Mouse (Mus musculus) thymus, adult 2 months (tissue): ENCODE results near the gene Pde4d. TPM values are rescaled to one million over a fixed set of nuclear protein-coding genes. Genes with fewer than 3 reads are reported as not detected.
A peak's percentile ranks its signal among the peaks of the same experiment; 100 is the strongest.

ENCODE experiments used
- DNase-seq: peaks from one replicate; pipeline ENCODE4 v3.0.0; 2021
- H3K27ac ChIP-seq: fragments of 200-500 bp; 2 replicates; pipeline ENCODE4 v1.5.1; 2012; ENCODE audit warnings: low read length, control low read depth; ENCODE audit not compliant: control insufficient read depth, insufficient read depth
- H3K27me3 ChIP-seq: fragments of 200-500 bp; 2 replicates; pipeline ENCODE4 v1.6.1; 2012; ENCODE audit warnings: mild to moderate bottlenecking, low read length, moderate library complexity, mixed read lengths; ENCODE audit not compliant: control insufficient read depth, insufficient read depth
- H3K36me3 ChIP-seq: fragments of 200-500 bp; 2 replicates; pipeline ENCODE4 v1.6.1; 2012; ENCODE audit warnings: mild to moderate bottlenecking, low read length, moderate library complexity; ENCODE audit not compliant: control insufficient read depth, insufficient read depth
- H3K4me1 ChIP-seq: fragments of 200-500 bp; replicated peaks from 2 replicates; pipeline ENCODE4 v1.6.1; 2012; ENCODE audit warnings: low read length; ENCODE audit not compliant: control insufficient read depth, insufficient read depth
- H3K4me3 ChIP-seq: fragments of 200-500 bp; 2 replicates; pipeline ENCODE4 v1.5.1; 2012; ENCODE audit warnings: mild to moderate bottlenecking, low read length, control low read depth, moderate library complexity; ENCODE audit not compliant: control insufficient read depth, insufficient read depth
- CTCF ChIP-seq: fragments of 200-500 bp; IDR thresholded peaks from 2 replicates; pipeline ENCODE4 v1.5.1; 2012; ENCODE audit warnings: mild to moderate bottlenecking, control low read depth, low read length, moderate library complexity, borderline replicate concordance; ENCODE audit not compliant: control insufficient read depth, poor library complexity, insufficient read depth; ENCODE audit errors: extremely low read depth
- POLR2A ChIP-seq: fragments of 200-500 bp; IDR thresholded peaks from 2 replicates; pipeline ENCODE4 v1.6.1; 2012; ENCODE audit warnings: mild to moderate bottlenecking, low read length, control low read depth, moderate library complexity; ENCODE audit not compliant: control insufficient read depth, poor library complexity, insufficient read depth; ENCODE audit errors: extremely low read depth
- WGBS: fragments of 180-500 bp; shearing (Covaris S2); methylation state at CpG from one replicate; pipeline ENCODE4 v1.1.7; 2018; 5-methylcytosine and 5-hydroxymethylcytosine counted together
- polyA plus RNA-seq: library from polyadenylated mRNA; depleted of rRNA; stranded (reverse); fragments of >200 nt; gene quantifications from 2 replicates; pipeline ENCODE4 v1.2.3, GENCODE M21; 2012

Gene Pde4d
- polyA plus RNA-seq, 1 experiment, result 35.2 TPM

- peak; percentile 53 for DNase-seq
- 13% methylated on average over 4 of the region's 4 CpGs for WGBS
- no peaks in the 10 kb centered on the region for H3K36me3 ChIP-seq
- no peaks in the 10 kb centered on the region for H3K27me3 ChIP-seq
- no peaks in the 10 kb centered on the region for H3K4me1 ChIP-seq
- H3K4me3 ChIP-seq, result no peak overlapping the region
- TF ChIP-seq POLR2A, result no peak
- TF ChIP-seq CTCF, result no peak
- no peak overlapping the region for H3K27ac ChIP-seq
Measured at GRCm38 (mm10) chr13:109343596-109343995, 893.8 kb downstream of the Pde4d start.

GRCm38 (mm10) chr13:109347770-109348169 is 898.0 kb downstream of the Pde4d start:
- Histone ChIP-seq H3K36me3 (no peaks in the 10 kb centered on the region), H3K4me3 (no peak overlapping the region), H3K27ac (no peak overlapping the region), H3K27me3 (no peaks in the 10 kb centered on the region), H3K4me1 (no peaks in the 10 kb centered on the region)
- WGBS, result 89% methylated on average over 11 of the region's 11 CpGs
- TF ChIP-seq CTCF, result no peak
- TF ChIP-seq POLR2A, result no peak
- no peak for DNase-seq

GRCm38 (mm10) chr13:109348316-109348715 is 898.6 kb downstream of the Pde4d start:
- no peaks in the 10 kb centered on the region for H3K36me3 ChIP-seq
- no peak overlapping the region for H3K4me3 ChIP-seq
- H3K4me1 ChIP-seq, result no peaks in the 10 kb centered on the region
- DNase-seq, result no peak
- TF ChIP-seq CTCF (no peak), POLR2A (no peak)
- no peaks in the 10 kb centered on the region for H3K27me3 ChIP-seq
- no peak overlapping the region for H3K27ac ChIP-seq
- 95% methylated on average over 6 of the region's 6 CpGs for whole genome bisulfite sequencing

GRCm38 (mm10) chr13:109350100-109350499 is 900.4 kb downstream of the Pde4d start:
- DNase-seq, result no peak
- Histone ChIP-seq H3K4me1 (no peaks in the 10 kb centered on the region), H3K27me3 (no peaks in the 10 kb centered on the region), H3K4me3 (no peak overlapping the region), H3K36me3 (no peaks in the 10 kb centered on the region), H3K27ac (no peak overlapping the region)
- no peak for TF ChIP-seq CTCF
- TF ChIP-seq POLR2A, result no peak
- 94% methylated on average over 7 of the region's 7 CpGs for WGBS

- no peak for DNase-seq
- H3K27me3 ChIP-seq, result no peaks in the 10 kb centered on the region
- TF ChIP-seq CTCF (no peak), POLR2A (no peak)
- H3K4me1 ChIP-seq, result no peaks in the 10 kb centered on the region
- no peak overlapping the region for H3K27ac ChIP-seq
- 88% methylated on average over 7 of the region's 7 CpGs for WGBS
- no peaks in the 10 kb centered on the region for H3K36me3 ChIP-seq
- no peak overlapping the region for H3K4me3 ChIP-seq
Measured at GRCm38 (mm10) chr13:109354017-109354416, 904.3 kb downstream of the Pde4d start.

- H3K27ac ChIP-seq, result no peak overlapping the region
- no peaks in the 10 kb centered on the region for H3K27me3 ChIP-seq
- 94% methylated on average over 7 of the region's 7 CpGs for WGBS
- no peak overlapping the region for H3K4me3 ChIP-seq
- TF ChIP-seq CTCF (no peak), POLR2A (no peak)
- H3K36me3 ChIP-seq, result no peaks in the 10 kb centered on the region
- H3K4me1 ChIP-seq, result no peaks in the 10 kb centered on the region
- DNase-seq, result no peak
Measured at GRCm38 (mm10) chr13:109356252-109356651, 906.5 kb downstream of the Pde4d start.

GRCm38 (mm10) chr13:109359994-109360393 is 910.2 kb downstream of the Pde4d start:
- Histone ChIP-seq H3K4me3 (no peak overlapping the region), H3K4me1 (no peaks in the 10 kb centered on the region), H3K27ac (no peak overlapping the region), H3K36me3 (no peaks in the 10 kb centered on the region), H3K27me3 (no peaks in the 10 kb centered on the region)
- DNase-seq, result no peak
- 71% methylated on average over 2 of the region's 2 CpGs for WGBS
- TF ChIP-seq POLR2A (no peak), CTCF (no peak)
